Mouse (Mus musculus) heart, embryonic 14.5 days (tissue): ENCODE data around the gene Trnt1. TPM values are rescaled to one million over a fixed set of nuclear protein-coding genes. Genes with fewer than 3 reads are reported as not detected.

Experiments used
- ATAC-seq: fragments of 200-750 bp; cut with Nextera tagmentation; 2 replicates; pipeline ENCODE4 v1.8.0; 2017; ENCODE audit warnings: low read depth, moderate TSS enrichment; ENCODE audit not compliant: insufficient number of reproducible peaks, insufficient read depth, low FRiP score
- H3K27ac ChIP-seq, 2 experiments: fragments of 200-500 bp in 1 of 2; fragments of 300-500 bp in 1 of 2; sonication (generic) in 1 of 2; replicated peaks in 1 of 2; 2 replicates each; pipeline ENCODE4 v1.5.1; 2012 to 2014; ENCODE audit warnings: low read depth in 2 of 2, low read length in 2 of 2, control low read depth in 1 of 2, mild to moderate bottlenecking in 1 of 2, mixed read lengths in 1 of 2; ENCODE audit not compliant: control insufficient read depth in 1 of 2, insufficient read depth in 1 of 2
- H3K27me3 ChIP-seq: fragments of 300-500 bp; sonication (generic); 2 replicates; pipeline ENCODE4 v1.6.1; 2014; ENCODE audit warnings: mild to moderate bottlenecking, low read length, control low read depth; ENCODE audit not compliant: control insufficient read depth, insufficient read depth
- H3K36me3 ChIP-seq: fragments of 300-500 bp; sonication (generic); 2 replicates; pipeline ENCODE4 v1.6.1; 2014; ENCODE audit warnings: mild to moderate bottlenecking, control low read depth, low read length, mixed read lengths; ENCODE audit not compliant: control insufficient read depth, insufficient read depth
- H3K4me1 ChIP-seq, 2 experiments: fragments of 200-500 bp in 1 of 2; fragments of 300-500 bp in 1 of 2; sonication (generic) in 1 of 2; 2 replicates each; pipeline ENCODE4 v1.6.1; 2012 to 2014; ENCODE audit warnings: low read length in 2 of 2, control low read depth in 1 of 2, mixed read lengths in 1 of 2; ENCODE audit not compliant: control insufficient read depth in 2 of 2, insufficient read depth in 2 of 2
- H3K4me2 ChIP-seq: fragments of 300-500 bp; sonication (generic); 2 replicates; pipeline ENCODE4 v1.6.1; 2014; ENCODE audit warnings: mild to moderate bottlenecking, low read length
- H3K4me3 ChIP-seq, 2 experiments: fragments of 200-500 bp in 1 of 2; fragments of 300-500 bp in 1 of 2; sonication (generic) in 1 of 2; 2 replicates each; pipeline ENCODE4 v1.5.1; 2012 to 2014; ENCODE audit warnings: low read length in 2 of 2, mild to moderate bottlenecking in 2 of 2, control low read depth in 1 of 2, low read depth in 1 of 2, moderate library complexity in 1 of 2; ENCODE audit not compliant: control insufficient read depth in 1 of 2, insufficient read depth in 1 of 2
- H3K9ac ChIP-seq: fragments of 300-500 bp; sonication (generic); 2 replicates; pipeline ENCODE4 v1.6.1; 2014; ENCODE audit warnings: mild to moderate bottlenecking, low read length
- H3K9me3 ChIP-seq: fragments of 300-500 bp; sonication (generic); 2 replicates; pipeline ENCODE4 v1.6.1; 2016; ENCODE audit warnings: low read length, control low read depth; ENCODE audit not compliant: control insufficient read depth
- WGBS: fragments of 180-500 bp; shearing (Covaris S2); extraction: QIAGEN DNeasy Blood & Tissue Kit; methylation state at CpG from one replicate; pipeline ENCODE4 v1.1.7; 2014; 5-methylcytosine and 5-hydroxymethylcytosine counted together
- polyA plus RNA-seq: library from polyadenylated mRNA; unstranded; fragments of >200 nt; fragmentation: Nextera tagmentation; extraction: Ambion mirVana; gene quantifications from 2 replicates; pipeline ENCODE4 v1.2.1, GENCODE M21; 2014

The Trnt1 gene
- polyA plus RNA-seq = 41.1 and 42.7 TPM in 2 replicates

- WGBS = 9% methylated on average over 35 of the region's 35 CpGs
- Histone ChIP-seq H3K27me3 (no peaks in the 10 kb centered on the region), H3K4me3 (peak within 1 kb of the TSS; percentile 63 to 64), H3K9me3 (no peaks in the 10 kb centered on the region), H3K9ac (peak within 1 kb of the TSS; percentile 77), H3K4me2 (peak within 1 kb of the TSS; percentile 90), H3K36me3 (peaks cover 30% of the 10 kb centered on the region), H3K27ac (peak within 1 kb of the TSS in 1 of 2 experiments; percentile 35; a peak in 2 of 4 replicates), H3K4me1 (peaks cover 0 to 11% of the 10 kb centered on the region in 2 experiments; a peak in 2 of 4 replicates)
- peak; percentile 99 for ATAC-seq
These were observed at the start of gene Trnt1 for GRCm38 (mm10) chr6:106768640-106769289. Trnt1 (plus strand) TSS chr6:106769120.

GRCm38 (mm10) chr6:106725642-106726041 is 43.3 kb upstream of the Trnt1 start:
- H3K4me1 ChIP-seq = no peaks in the 10 kb centered on the region
- ATAC-seq = no peak
- H3K4me3 ChIP-seq = no peak overlapping the region
- H3K9me3 ChIP-seq = no peaks in the 10 kb centered on the region
- no peak overlapping the region for H3K27ac ChIP-seq
- H3K9ac ChIP-seq = no peak overlapping the region
- no peaks in the 10 kb centered on the region for H3K27me3 ChIP-seq
- H3K4me2 ChIP-seq = no peak overlapping the region
- WGBS = 74% methylated on average over 4 of the region's 4 CpGs
- H3K36me3 ChIP-seq = no peaks in the 10 kb centered on the region

- H3K36me3 ChIP-seq = no peaks in the 10 kb centered on the region
- ATAC-seq = no peak
These were observed 42.8 kb upstream of the Trnt1 start for GRCm38 (mm10) chr6:106726078-106726477.

GRCm38 (mm10) chr6:106727703-106728102 is 41.2 kb upstream of the Trnt1 start:
- H3K4me1 ChIP-seq = no peaks in the 10 kb centered on the region
- H3K27ac ChIP-seq = no peak overlapping the region
- H3K9me3 ChIP-seq = no peaks in the 10 kb centered on the region
- no peak overlapping the region for H3K4me3 ChIP-seq
- no peak overlapping the region for H3K4me2 ChIP-seq
- H3K36me3 ChIP-seq = no peaks in the 10 kb centered on the region
- no peak for ATAC-seq
- no peaks in the 10 kb centered on the region for H3K27me3 ChIP-seq
- H3K9ac ChIP-seq = no peak overlapping the region
- WGBS = 58% methylated on average over 1 of the region's 1 CpGs

More at GRCm38 (mm10) chr6:106726078-106726477, 42.8 kb upstream of the Trnt1 start:
- H3K27ac ChIP-seq = no peak overlapping the region
- no peak overlapping the region for H3K9ac ChIP-seq
- 71% methylated on average over 6 of the region's 6 CpGs for WGBS
- no peak overlapping the region for H3K4me3 ChIP-seq
- no peaks in the 10 kb centered on the region for H3K27me3 ChIP-seq
- H3K4me2 ChIP-seq = no peak overlapping the region
- H3K4me1 ChIP-seq = no peaks in the 10 kb centered on the region
- H3K9me3 ChIP-seq = no peaks in the 10 kb centered on the region

GRCm38 (mm10) chr6:106729682-106730314 is 39.1 kb upstream of the Trnt1 start:
- no peaks in the 10 kb centered on the region for H3K27me3 ChIP-seq
- no peak for ATAC-seq

GRCm38 (mm10) chr6:106732563-106732962 is 36.4 kb upstream of the Trnt1 start:
- H3K4me1 ChIP-seq = no peaks in the 10 kb centered on the region
- WGBS = 60% methylated on average over 4 of the region's 4 CpGs
- no peaks in the 10 kb centered on the region for H3K27me3 ChIP-seq
- no peaks in the 10 kb centered on the region for H3K9me3 ChIP-seq
- H3K4me3 ChIP-seq = no peak overlapping the region
- H3K27ac ChIP-seq = no peak overlapping the region
- H3K4me2 ChIP-seq = no peak overlapping the region
- ATAC-seq = no peak
- H3K36me3 ChIP-seq = no peaks in the 10 kb centered on the region
- no peak overlapping the region for H3K9ac ChIP-seq

More at GRCm38 (mm10) chr6:106729682-106730314, 39.1 kb upstream of the Trnt1 start:
- Histone ChIP-seq H3K4me1 (no peaks in the 10 kb centered on the region), H3K9ac (no peak overlapping the region), H3K9me3 (no peaks in the 10 kb centered on the region), H3K27ac (no peak overlapping the region), H3K4me2 (no peak overlapping the region), H3K36me3 (no peaks in the 10 kb centered on the region), H3K4me3 (no peak overlapping the region)
- 74% methylated on average over 4 of the region's 4 CpGs for WGBS

- 71% methylated on average over 3 of the region's 3 CpGs for WGBS
These were observed 30.7 kb upstream of the Trnt1 start for GRCm38 (mm10) chr6:106738229-106738628.

More at GRCm38 (mm10) chr6:106738229-106738628, 30.7 kb upstream of the Trnt1 start:
- Histone ChIP-seq H3K27me3 (no peaks in the 10 kb centered on the region), H3K4me2 (no peak overlapping the region), H3K9me3 (no peaks in the 10 kb centered on the region), H3K4me3 (no peak overlapping the region), H3K4me1 (no peaks in the 10 kb centered on the region), H3K36me3 (no peaks in the 10 kb centered on the region), H3K27ac (no peak overlapping the region), H3K9ac (no peak overlapping the region)
- ATAC-seq = no peak
